Mouse (Mus musculus) ovary, adult 10 weeks (tissue): ENCODE results near the gene Vmn1r176. TPM values are rescaled to one million over a fixed set of nuclear protein-coding genes. Genes with fewer than 3 reads are reported as not detected.

Experiments
- polyA plus RNA-seq: library from polyadenylated mRNA; stranded (reverse); fragments of 350-450 nt; fragmentation: Illumina TruSeq; extraction: RNeasy Lipid Tissue Mini Kit (QIAGEN cat#74804); gene quantifications from one replicate; pipeline ENCODE4 v1.2.3, GENCODE M21; 2014

Gene Vmn1r176
- polyA plus RNA-seq, result not detected

GRCm38 (mm10) chr7:23837272-23837671 is at the start of gene Vmn1r176:
Gene Vmn1r176 (minus strand): TSS chr7:23837372.

GRCm38 (mm10) chr7:23866349-23866748 is 29.2 kb upstream of the Vmn1r176 start, which contains the start of gene Vmn1r177:
Gene Vmn1r177 (minus strand): TSS chr7:23866449.

GRCm38 (mm10) chr7:23810543-23810942 is 26.6 kb downstream of the Vmn1r176 start, which contains the start of gene Vmn1r175:
Gene Vmn1r175 (minus strand): TSS chr7:23810643.

Other genes starting within 250 kb of the Vmn1r176 start
- gene Vmn1r170, start 231.2 kb downstream of the Vmn1r176 start, polyA plus RNA-seq, result not detected
- not detected for gene Vmn1r171, start 206.7 kb downstream of the Vmn1r176 start, polyA plus RNA-seq
- not detected for gene Vmn1r172, start 179.1 kb downstream of the Vmn1r176 start, polyA plus RNA-seq
- gene Vmn1r173, start 136.7 kb downstream of the Vmn1r176 start, polyA plus RNA-seq, result not detected
- gene Vmn1r174, start 85.1 kb downstream of the Vmn1r176 start, polyA plus RNA-seq, result not detected
- not detected for gene Vmn1r175, start 26.7 kb downstream of the Vmn1r176 start, polyA plus RNA-seq
- not detected for gene Vmn1r177, start 29.1 kb upstream of the Vmn1r176 start, polyA plus RNA-seq
- gene Vmn1r178, start 54.6 kb upstream of the Vmn1r176 start, polyA plus RNA-seq, result not detected
- gene Vmn1r179, start 89.6 kb upstream of the Vmn1r176 start, polyA plus RNA-seq, result not detected
- gene Vmn1r180, start 113.3 kb upstream of the Vmn1r176 start, polyA plus RNA-seq, result not detected
- not detected for gene Vmn1r181, start 137.2 kb upstream of the Vmn1r176 start, polyA plus RNA-seq
- gene V1rd19, start 164.3 kb upstream of the Vmn1r176 start, polyA plus RNA-seq, result not detected
- gene Vmn1r183, start 215.9 kb upstream of the Vmn1r176 start, polyA plus RNA-seq, result not detected
- gene Zfp180, start 244.6 kb upstream of the Vmn1r176 start, polyA plus RNA-seq, result 10.1 TPM